ENCODE assay signal across 31 mouse cellular contexts in the genomic region with DNA sequence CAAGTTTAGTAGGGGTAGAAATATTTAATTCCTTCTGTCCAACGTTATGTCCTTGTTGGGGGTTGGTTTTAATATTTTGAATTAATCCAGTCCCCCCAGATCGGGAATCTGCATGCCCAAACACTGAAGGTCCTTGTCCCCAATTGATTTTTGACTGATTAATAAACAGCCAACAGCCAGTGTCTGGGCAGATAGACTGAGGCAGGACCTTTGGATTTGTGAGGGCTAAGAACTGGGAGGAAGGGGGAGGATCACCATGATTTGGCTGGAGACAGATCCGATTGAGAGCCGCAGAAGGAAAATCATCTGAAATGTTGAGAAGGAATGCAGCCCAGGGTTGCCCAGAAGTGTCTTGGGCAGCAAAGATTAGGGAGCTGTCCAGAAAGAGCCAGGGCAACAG. TPM values are rescaled to one million over a fixed set of nuclear protein-coding genes. Genes with fewer than 3 reads are reported as not detected.
"Had no signal": no experiment of that assay in that cellular context is flagged by ENCODE, and none has a peak within 500 bp of the region (broad histone marks: within the 10 kb centered on the region; RNA-seq: fewer than 3 reads in every experiment).

No protein-coding gene starts in this region.

- H3K27me3 ChIP-seq: midbrain, embryonic 15.5 days; neural tube, embryonic 12.5 days had no signal

- DNase-seq: left cerebral cortex, postnatal 4 days; liver, embryonic 13.5 days; liver, postnatal 0 days; lung, adult 18-20 months; lung, adult 2 months; lung, embryonic 14.5 days; lung, postnatal 10 days; lung, postnatal 14 days; lung, postnatal 36 days; lung, postnatal 4 days; midbrain, embryonic 14.5 days had no signal

- H3K36me3 ChIP-seq: limb, embryonic 10.5 days; limb, embryonic 12.5 days; limb, embryonic 13.5 days; limb, embryonic 15.5 days; liver, embryonic 12.5 days; liver, embryonic 13.5 days; liver, embryonic 15.5 days; lung, embryonic 15.5 days; midbrain, embryonic 10.5 days; midbrain, embryonic 12.5 days; midbrain, embryonic 13.5 days; midbrain, embryonic 15.5 days; neural tube, embryonic 12.5 days had no signal

- H3K27ac ChIP-seq: left cerebral cortex, adult 2 months; limb, embryonic 10.5 days; limb, embryonic 12.5 days; limb, embryonic 13.5 days; limb, embryonic 15.5 days; liver, embryonic 12.5 days; liver, embryonic 13.5 days; liver, embryonic 14.5 days; liver, embryonic 15.5 days; lung, embryonic 15.5 days; macrophage; midbrain, embryonic 10.5 days; midbrain, embryonic 12.5 days; midbrain, embryonic 13.5 days; midbrain, embryonic 15.5 days; neural tube, embryonic 12.5 days had no signal

- H3K9ac ChIP-seq: limb, embryonic 12.5 days; limb, embryonic 13.5 days; limb, embryonic 15.5 days; liver, embryonic 12.5 days; liver, embryonic 13.5 days; liver, embryonic 14.5 days; liver, embryonic 15.5 days; liver, postnatal 0 days; lung, embryonic 14.5 days; lung, embryonic 15.5 days; midbrain, embryonic 12.5 days; midbrain, embryonic 13.5 days; midbrain, embryonic 15.5 days; neural tube, embryonic 12.5 days had no signal

- H3K4me3 ChIP-seq: left cerebral cortex, adult 2 months; limb, embryonic 10.5 days; limb, embryonic 12.5 days; limb, embryonic 13.5 days; limb, embryonic 15.5 days; liver, embryonic 12.5 days; liver, embryonic 13.5 days; liver, embryonic 15.5 days; lung, embryonic 15.5 days; megakaryocyte, embryonic 14.5 days; midbrain, embryonic 10.5 days; midbrain, embryonic 12.5 days; midbrain, embryonic 13.5 days; midbrain, embryonic 15.5 days; myocyte; neural tube, embryonic 12.5 days had no signal

- H3K4me1 ChIP-seq: liver, embryonic 12.5 days; liver, embryonic 13.5 days; liver, embryonic 15.5 days; megakaryocyte, embryonic 14.5 days; midbrain, embryonic 15.5 days; neural tube, embryonic 12.5 days had no signal

RNA-seq across cellular contexts. Expression of gene Adcy2, which starts 5.1 kb away (rescaled TPM):
- total RNA-seq: megakaryocyte progenitor cell, adult 5-6 weeks; megakaryocyte-erythroid progenitor cell, adult 5-6 weeks; monocyte, adult 5-6 weeks had no signal
- polyA plus RNA-seq: myocyte had no signal
